Mouse (Mus musculus): Measurements from ENCODE around the gene Abhd17a.

- TF ChIP-seq CTCF (IDR thresholded peaks at IDR 0.05; ENCODE audit: low read depth, low read length): peak; percentile 86
- 0 out of 2 replicates have a peak, but pooled peaks have one; percentile 20 for TF ChIP-seq POLR2A (IDR thresholded peaks at IDR 0.05; ENCODE audit: extremely low read depth, insufficient read depth, low read length)
These were observed 28.8 kb downstream of the Abhd17a start, which contains the start of gene Rexo1 for GRCm38 (mm10) chr10:80561116-80561944.

Data from liver, adult 2 months (tissue).